Comparison of ENCODE assay signal across 7 mouse cellular contexts in genomic region chr8:105938306-105938669, GRCm38 (mm10). TPM values are rescaled to one million over a fixed set of nuclear protein-coding genes. Genes with fewer than 3 reads are reported as not detected.
A peak's percentile ranks its signal among the peaks of the same experiment; 100 is the strongest.
DNase-seq lines count a peak whose midpoint lies in the region; ATAC-seq and TF ChIP-seq lines count a peak whose summit lies in the region.

TSS of gene Psmb10 (minus strand) at chr8:105938444.

- intact Hi-C loops in heart, postnatal 10 days (cut with DNase I) = no loop called here

- H3K27ac ChIP-seq in embryonic facial prominence, embryonic 13.5 days = peak within 1 kb of the TSS; percentile 81

- peaks cover 66% of the 10 kb centered on the region for H3K4me1 ChIP-seq in G1E (ENCODE audit: insufficient read depth, low read depth, low read length)
- H3K4me1 ChIP-seq in embryonic facial prominence, embryonic 13.5 days = peaks cover 20% of the 10 kb centered on the region

- H3K4me2 ChIP-seq in embryonic facial prominence, embryonic 13.5 days = peak within 1 kb of the TSS; percentile 95

- peak within 1 kb of the TSS; percentile 82 for H3K9ac ChIP-seq in embryonic facial prominence, embryonic 13.5 days

- peaks cover 2% of the 10 kb centered on the region for H3K79me3 ChIP-seq in C2C12 (ENCODE audit: low read depth)

- no peak for ATAC-seq in G1E (ENCODE audit: extremely low read depth, insufficient number of reproducible peaks, low FRiP score, poor library complexity, severe bottlenecking)
- no peak for ATAC-seq in embryonic facial prominence, embryonic 13.5 days (ENCODE audit: insufficient number of reproducible peaks, insufficient read depth, low FRiP score, low TSS enrichment, low read depth)

- no peaks in the 10 kb centered on the region for H3K79me2 ChIP-seq in C2C12 (ENCODE audit: control insufficient read depth, insufficient read depth)

- H3K4me3 ChIP-seq in C2C12 (ENCODE audit: insufficient read depth, poor library complexity, severe bottlenecking) (peak within 1 kb of the TSS; percentile 71), G1E (ENCODE audit: low read depth, low read length) (peak within 1 kb of the TSS; percentile 94)
- peak within 1 kb of the TSS; percentile 79 for H3K4me3 ChIP-seq in embryonic facial prominence, embryonic 13.5 days

- H3K27me3 ChIP-seq in C2C12 (ENCODE audit: control insufficient read depth, insufficient read depth, insufficient read length) (no peaks in the 10 kb centered on the region), G1E (ENCODE audit: insufficient read depth, low read length) (no peaks in the 10 kb centered on the region)
- H3K27me3 ChIP-seq in embryonic facial prominence, embryonic 13.5 days = no peaks in the 10 kb centered on the region

- 33% methylated on average over 4 of the region's 4 CpGs for WGBS in embryonic facial prominence, embryonic 13.5 days

- no peaks in the 10 kb centered on the region for H3K9me3 ChIP-seq in G1E (replicated peaks)
- no peaks in the 10 kb centered on the region for H3K9me3 ChIP-seq in embryonic facial prominence, embryonic 13.5 days

- DNase-seq in G1E (ENCODE audit: low spot score) = no peak
- DNase-seq in heart, postnatal 10 days = peak; percentile 61 to 66
- DNase-seq in layer of hippocampus, postnatal 14 days (ENCODE audit: low spot score in 2 of 2) = no peak
- DNase-seq in lung, postnatal 36 days = peak; percentile 63
- peak; percentile 53 for DNase-seq in thymus, postnatal 14 days

- H3ac ChIP-seq in C2C12 (ENCODE audit: control insufficient read depth, insufficient read length, low read depth) = peak within 1 kb of the TSS; percentile 79

- H3K36me3 ChIP-seq in C2C12 (ENCODE audit: control insufficient read depth, insufficient read depth) = peaks cover 34% of the 10 kb centered on the region
- peaks cover 60% of the 10 kb centered on the region for H3K36me3 ChIP-seq in G1E (replicated peaks)
- H3K36me3 ChIP-seq in embryonic facial prominence, embryonic 13.5 days = peaks cover 39% of the 10 kb centered on the region

- TF ChIP-seq CTCF in C2C12 (IDR thresholded peaks at IDR 0.05; ENCODE audit: control insufficient read depth, insufficient read depth, insufficient read length) (no peak), G1E (IDR thresholded peaks at IDR 0.05; ENCODE audit: low read depth, low read length) (no peak)

TF ChIP-seq in C2C12, 6 proteins besides CTCF, POLR2A, EP300 and RAD21:
- no peak for TF ChIP-seq FOSL1 (IDR thresholded peaks at IDR 0.05; ENCODE audit: insufficient read depth, low read length, poor library complexity, severe bottlenecking)
- TF ChIP-seq USF1 (IDR thresholded peaks at IDR 0.05; ENCODE audit: low read depth) = peak; percentile 71
- no peak for TF ChIP-seq MYOD1 (IDR thresholded peaks at IDR 0.05; ENCODE audit: control insufficient read depth, insufficient read length, low read depth)
- TF ChIP-seq MAX (IDR thresholded peaks at IDR 0.05) = peak; percentile 95

RNA-seq across cellular contexts. Expression of gene Psmb10, which starts in this region (rescaled TPM):
- 73.5 TPM for polyA plus RNA-seq in C2C12 (2012; fragmentation: generic; extraction: Trizol)
- total RNA-seq in G1E (2014; fragmentation: Nextera tagmentation) = 14.4 and 16.3 TPM in 2 replicates
- 15.3 and 19.7 TPM in 2 replicates for total RNA-seq in G1E (2017)
- 125 and 148 TPM in 2 replicates for polyA plus RNA-seq in G1E (2012)
- 28.6 and 29.0 TPM in 2 replicates for polyA plus RNA-seq in embryonic facial prominence, embryonic 13.5 days (2015; fragmentation: Nextera tagmentation; extraction: Ambion mirVana)
- total RNA-seq in heart, postnatal 10 days (2021) = 10 to 100 TPM; 81.1 to 88.5 TPM
- 10 to 100 TPM; 62.8 to 71.5 TPM for total RNA-seq in layer of hippocampus, postnatal 14 days (2021)

Comparison
In these comparisons a context has a peak if more than half of its experiments do, and no peak if none do; other contexts are left out.
1. DNase-seq: peak in heart, postnatal 10 days (2 of 2), lung, postnatal 36 days (single experiment) and thymus, postnatal 14 days (single experiment); none in G1E (single experiment) and layer of hippocampus, postnatal 14 days (0 of 2).
2. Peak in every context shown above with its lines, with median percentiles within 50 percentile points of each other: H3K4me3 ChIP-seq.